8 mouse cellular contexts compared by ENCODE assay signal in the genomic region with DNA sequence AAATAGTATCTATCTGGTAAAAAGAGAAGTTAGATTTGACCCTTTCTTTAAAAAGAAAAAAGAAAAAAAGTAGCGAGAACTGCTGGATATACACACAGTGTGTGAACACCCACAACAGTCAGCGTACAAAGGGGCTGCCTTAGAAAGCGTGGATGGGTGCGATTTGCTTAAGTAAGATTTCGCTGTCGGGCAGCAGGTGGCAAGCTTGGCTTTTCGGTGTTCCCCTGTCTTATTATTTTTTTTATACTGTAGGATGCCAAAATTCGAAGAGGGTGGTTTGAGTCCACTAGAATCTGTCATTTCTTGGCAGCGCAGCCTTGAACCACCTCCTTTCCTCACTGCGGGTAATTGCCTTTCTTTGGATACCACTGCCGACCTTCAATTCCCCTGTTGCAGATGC.
A peak's percentile ranks its signal among the peaks of the same experiment; 100 is the strongest.
DNase-seq lines count a peak whose midpoint lies in the region; ATAC-seq lines count a peak whose summit lies in the region.

No protein-coding gene starts in this region.

- no peaks in the 10 kb centered on the region for H3K27me3 ChIP-seq in midbrain, embryonic 16.5 days (ENCODE audit: control insufficient read depth, insufficient read depth, low read depth, low read length)
- no peaks in the 10 kb centered on the region for H3K27me3 ChIP-seq in midbrain, embryonic 10.5 days (ENCODE audit: low read depth, poor library complexity, severe bottlenecking)
- H3K27me3 ChIP-seq in liver, embryonic 11.5 days (replicated peaks; ENCODE audit: control insufficient read depth, insufficient read depth, low read length) = no peaks in the 10 kb centered on the region

- H3K4me3 ChIP-seq in midbrain, embryonic 16.5 days (ENCODE audit: low read depth, low read length) = no peak overlapping the region
- no peak overlapping the region for H3K4me3 ChIP-seq in midbrain, embryonic 10.5 days
- no peak overlapping the region for H3K4me3 ChIP-seq in liver, embryonic 11.5 days (ENCODE audit: low read depth, low read length)

- no peak overlapping the region for H3K27ac ChIP-seq in midbrain, embryonic 16.5 days (ENCODE audit: low read length)
- no peak overlapping the region for H3K27ac ChIP-seq in midbrain, embryonic 10.5 days (replicated peaks)
- H3K27ac ChIP-seq in liver, embryonic 11.5 days (ENCODE audit: low read depth, low read length) = no peak overlapping the region

- H3K9me3 ChIP-seq in midbrain, embryonic 16.5 days (replicated peaks; ENCODE audit: control insufficient read depth, low read length, poor library complexity, severe bottlenecking) = no peaks in the 10 kb centered on the region
- no peaks in the 10 kb centered on the region for H3K9me3 ChIP-seq in midbrain, embryonic 10.5 days (replicated peaks)
- no peaks in the 10 kb centered on the region for H3K9me3 ChIP-seq in liver, embryonic 11.5 days (ENCODE audit: control insufficient read depth, low read length)

- whole genome bisulfite sequencing in midbrain, embryonic 16.5 days = 70% methylated on average over 11 of the region's 11 CpGs
- 89% methylated on average over 11 of the region's 11 CpGs for WGBS in midbrain, embryonic 10.5 days
- whole genome bisulfite sequencing in liver, embryonic 11.5 days = 82% methylated on average over 11 of the region's 11 CpGs

- peak; percentile 75 to 79 for DNase-seq in cerebellum, postnatal 10 days
- DNase-seq in cerebellum, adult 9-11 months = no peak
- no peak for DNase-seq in midbrain, embryonic 10.5 days (ENCODE audit: low spot score)
- peak; percentile 28 to 56 for DNase-seq in layer of hippocampus, postnatal 14 days (ENCODE audit: low spot score in 2 of 2)
- DNase-seq in right cerebral cortex, postnatal 36 days (ENCODE audit: low spot score in 2 of 2) = peak; percentile 44 to 70
- DNase-seq in liver, embryonic 11.5 days (ENCODE audit: low spot score) = no peak

- ATAC-seq in midbrain, embryonic 16.5 days = 0 out of 2 replicates have a peak, but pooled peaks have one; percentile 51
- no peak for ATAC-seq in monocyte, adult 5-6 weeks (replicated peaks; ENCODE audit: insufficient number of reproducible peaks, low FRiP score, low TSS enrichment, poor library complexity, severe bottlenecking)
- no peak for ATAC-seq in liver, embryonic 11.5 days (replicated peaks; ENCODE audit: low FRiP score)

- H3K9ac ChIP-seq in midbrain, embryonic 16.5 days (ENCODE audit: low read depth, low read length) = no peak overlapping the region
- no peak overlapping the region for H3K9ac ChIP-seq in liver, embryonic 11.5 days (ENCODE audit: low read depth, low read length)

- no peak overlapping the region for H3K4me2 ChIP-seq in midbrain, embryonic 16.5 days (ENCODE audit: low read length)
- H3K4me2 ChIP-seq in liver, embryonic 11.5 days = no peak overlapping the region

- H3K4me1 ChIP-seq in midbrain, embryonic 16.5 days (ENCODE audit: control insufficient read depth, insufficient read depth, low read length) = no peaks in the 10 kb centered on the region
- no peaks in the 10 kb centered on the region; the same call in 1 of the 2 replicates for H3K4me1 ChIP-seq in midbrain, embryonic 10.5 days
- no peaks in the 10 kb centered on the region for H3K4me1 ChIP-seq in liver, embryonic 11.5 days (replicated peaks; ENCODE audit: control insufficient read depth, insufficient read depth, low read length)

- H3K36me3 ChIP-seq in midbrain, embryonic 16.5 days (ENCODE audit: control insufficient read depth, insufficient read depth, low read length) = no peaks in the 10 kb centered on the region
- H3K36me3 ChIP-seq in midbrain, embryonic 10.5 days = no peaks in the 10 kb centered on the region
- no peaks in the 10 kb centered on the region for H3K36me3 ChIP-seq in liver, embryonic 11.5 days (ENCODE audit: control insufficient read depth, insufficient read depth, low read length)

Comparison
In these comparisons a context has a peak if more than half of its experiments do, and no peak if none do; other contexts are left out.
1. DNase-seq: peak in cerebellum, postnatal 10 days (2 of 2), layer of hippocampus, postnatal 14 days (2 of 2) and right cerebral cortex, postnatal 36 days (2 of 2); none in cerebellum, adult 9-11 months (single experiment), midbrain, embryonic 10.5 days (single experiment) and liver, embryonic 11.5 days (single experiment).